Mouse (Mus musculus): ENCODE measurements around the gene Pdik1l. TPM values are rescaled to one million over a fixed set of nuclear protein-coding genes. Genes with fewer than 3 reads are reported as not detected.

Gene Pdik1l
- 10 to 100 TPM; 18.2 to 19.0 TPM for total RNA-seq (2021)
- long read RNA-seq, experiment 1, full-length matches to known transcripts, result 5 of 6 reads
- long read RNA-seq, experiment 1, partial matches to known transcripts, result 0 of 6 reads
- long read RNA-seq, experiment 1, other reads (novel, unspliced or antisense), result 1 of 6 reads
- long read RNA-seq, experiment 2, full-length matches to known transcripts, result 1 of 1 reads
- long read RNA-seq, experiment 2, partial matches to known transcripts, result 0 of 1 reads
- long read RNA-seq, experiment 2, other reads (novel, unspliced or antisense), result 0 of 1 reads

GRCm38 (mm10) chr4:134287575-134288025 is at the start of gene Pdik1l:
Gene Pdik1l, minus strand, starts transcription at chr4:134287895.
- peak; percentile 80 for DNase-seq

GRCm38 (mm10) chr4:134330281-134330680 is 42.6 kb upstream of the Pdik1l start:
- no peak for DNase-seq

GRCm38 (mm10) chr4:134328832-134329231 is 41.1 kb upstream of the Pdik1l start:
- DNase-seq, result no peak

GRCm38 (mm10) chr4:134328151-134328550 is 40.5 kb upstream of the Pdik1l start:
- DNase-seq, result no peak

GRCm38 (mm10) chr4:134326859-134327530 is 39.3 kb upstream of the Pdik1l start:
- no peak for DNase-seq

GRCm38 (mm10) chr4:134324655-134325054 is 37.0 kb upstream of the Pdik1l start:
- no peak for DNase-seq

DNA sequence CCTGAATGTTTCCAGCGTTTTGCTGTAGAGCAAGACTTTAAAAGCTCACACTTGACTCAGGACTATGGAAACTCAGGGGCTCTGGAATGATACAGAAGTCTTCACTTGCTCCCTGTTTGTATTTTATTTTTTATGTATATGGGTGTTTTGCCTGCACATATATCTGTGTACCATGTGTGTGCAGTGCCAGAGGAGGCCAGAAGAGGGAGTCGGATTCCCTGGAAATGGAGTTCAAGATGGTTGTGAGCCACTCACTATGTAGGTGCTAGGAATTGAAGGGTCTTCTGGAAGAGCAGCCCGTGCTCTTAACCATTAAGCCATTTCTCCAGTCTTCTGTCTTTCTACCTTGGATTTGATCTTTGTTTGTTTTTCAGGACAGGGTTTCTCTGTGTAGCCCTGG is 33.8 kb upstream of the Pdik1l start:
- DNase-seq, result no peak

GRCm38 (mm10) chr4:134319674-134320073 is 32.0 kb upstream of the Pdik1l start:
- no peak for DNase-seq

DNA sequence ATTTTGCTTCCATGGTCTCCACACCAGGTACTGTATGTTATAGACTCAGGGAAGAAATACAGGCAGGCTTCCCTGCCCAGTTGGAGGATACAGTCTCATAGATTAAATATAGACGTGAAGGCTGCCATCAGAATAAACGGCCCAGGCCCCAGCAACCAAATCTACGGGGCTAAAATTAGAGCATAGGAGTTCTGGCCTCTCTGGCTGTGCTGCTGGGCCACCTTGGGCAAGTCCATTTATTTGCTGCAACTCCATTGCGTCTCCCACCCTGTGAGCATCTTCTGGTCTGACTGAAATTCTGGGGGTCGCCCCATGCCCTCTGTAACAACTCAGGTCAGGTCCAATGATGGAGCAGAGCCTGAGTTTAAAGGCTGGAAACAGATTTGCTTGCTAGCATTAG is 31.4 kb upstream of the Pdik1l start:
- no peak for DNase-seq

GRCm38 (mm10) chr4:134316390-134316789 is 28.7 kb upstream of the Pdik1l start:
- peak in 1 of 2 experiments; percentile 34 for DNase-seq

- DNase-seq, result no peak
Observed at GRCm38 (mm10) chr4:134315470-134315869, 27.8 kb upstream of the Pdik1l start.

GRCm38 (mm10) chr4:134314876-134315275 is 27.2 kb upstream of the Pdik1l start, which contains the start of gene Trim63:
Gene Trim63, plus strand, starts transcription at chr4:134315120.
- DNase-seq, result no peak

DNA sequence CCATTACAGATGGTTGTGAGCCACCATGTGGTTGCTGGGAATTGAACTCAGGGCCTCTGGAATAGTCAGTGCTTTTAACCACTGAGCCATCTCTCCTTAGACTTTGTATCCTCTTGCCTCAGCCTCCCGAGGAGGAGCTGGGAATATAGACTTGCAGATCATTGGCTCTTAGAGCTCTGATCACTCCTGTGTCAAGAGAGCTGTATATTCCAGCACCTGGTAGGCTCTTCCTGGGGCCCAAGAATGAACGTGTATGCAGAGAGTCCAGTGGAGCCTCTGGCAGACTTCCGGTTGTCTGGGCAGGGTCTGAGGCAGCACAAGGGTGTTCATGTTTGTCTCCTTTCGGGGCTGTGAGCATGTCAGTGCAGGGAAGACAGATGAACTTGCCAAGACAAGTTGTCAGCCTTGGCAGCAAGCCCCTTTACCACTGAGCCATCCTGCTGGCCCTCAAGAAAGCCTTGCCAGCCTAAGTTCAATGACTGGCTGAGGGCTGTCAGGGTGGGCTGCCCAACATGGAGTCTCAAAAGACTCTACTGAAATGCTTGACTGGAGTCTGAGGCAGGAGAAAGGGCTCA is 26.5 kb upstream of the Pdik1l start:
- DNase-seq, result no peak

DNA sequence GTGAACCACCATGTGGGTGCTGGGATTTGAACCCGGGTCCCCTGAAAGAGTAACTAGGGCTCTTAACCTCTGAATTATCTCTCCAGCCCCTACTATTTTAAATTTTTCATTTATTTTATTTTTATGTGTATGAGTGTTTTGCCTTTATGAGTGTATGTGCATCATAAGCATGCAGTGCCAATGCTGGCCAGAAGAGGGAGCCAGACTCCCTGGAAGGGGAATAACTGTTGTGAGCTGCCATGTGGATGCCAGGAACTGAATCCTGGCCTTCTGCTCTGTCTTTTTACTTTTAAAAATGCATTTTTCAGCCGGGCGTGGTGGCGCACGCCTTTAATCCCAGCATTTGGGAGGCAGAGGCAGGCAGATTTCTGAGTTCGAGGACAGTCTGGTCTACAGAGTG is 25.2 kb upstream of the Pdik1l start:
- no peak for DNase-seq

- DNase-seq, result no peak
Observed at GRCm38 (mm10) chr4:134312341-134312740, 24.6 kb upstream of the Pdik1l start.

DNA sequence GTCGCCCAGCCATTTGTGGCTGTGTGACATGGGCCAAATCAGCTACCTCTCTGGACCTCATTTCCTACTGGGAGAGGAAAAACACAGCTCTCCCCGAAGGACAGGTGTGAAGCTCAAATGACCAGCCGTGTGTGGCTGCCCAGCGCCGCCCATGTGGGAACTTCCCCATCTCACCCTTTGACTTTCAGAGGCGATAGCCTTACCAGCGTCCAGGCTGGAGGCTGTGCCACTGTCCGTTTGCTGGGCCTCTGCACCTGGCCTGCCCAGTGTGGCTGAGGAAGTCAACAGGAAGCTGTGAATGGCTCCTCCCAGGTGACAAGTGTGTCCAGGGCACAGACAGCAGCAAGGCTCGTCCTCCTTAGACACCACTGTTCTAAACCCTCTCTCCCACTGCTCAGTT is 24.1 kb upstream of the Pdik1l start:
- DNase-seq, result no peak

DNA sequence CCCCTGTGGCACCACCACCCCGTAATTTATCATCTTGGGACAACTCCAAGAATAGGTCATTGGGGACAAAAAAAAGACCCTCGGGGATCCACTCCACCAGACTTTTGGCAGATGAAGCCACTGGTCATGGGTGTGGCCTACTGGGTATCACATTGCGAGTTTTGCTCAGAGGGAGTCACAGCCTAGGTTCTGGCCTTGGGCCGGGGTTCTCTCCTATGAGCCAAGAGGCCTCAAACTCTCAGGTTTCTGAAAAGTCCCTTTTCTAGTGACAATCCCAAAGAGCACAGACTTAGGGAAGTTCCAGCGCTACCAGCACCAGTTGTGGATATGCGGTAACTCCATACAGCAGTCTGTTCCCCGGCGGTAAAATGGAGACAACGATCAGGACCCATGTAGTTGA is 23.0 kb upstream of the Pdik1l start:
- no peak for DNase-seq

- no peak for DNase-seq
Observed at GRCm38 (mm10) chr4:134310106-134310505, 22.4 kb upstream of the Pdik1l start.

GRCm38 (mm10) chr4:134307367-134308072 is 19.8 kb upstream of the Pdik1l start:
- DNase-seq, result peak; percentile 71 to 82

DNA sequence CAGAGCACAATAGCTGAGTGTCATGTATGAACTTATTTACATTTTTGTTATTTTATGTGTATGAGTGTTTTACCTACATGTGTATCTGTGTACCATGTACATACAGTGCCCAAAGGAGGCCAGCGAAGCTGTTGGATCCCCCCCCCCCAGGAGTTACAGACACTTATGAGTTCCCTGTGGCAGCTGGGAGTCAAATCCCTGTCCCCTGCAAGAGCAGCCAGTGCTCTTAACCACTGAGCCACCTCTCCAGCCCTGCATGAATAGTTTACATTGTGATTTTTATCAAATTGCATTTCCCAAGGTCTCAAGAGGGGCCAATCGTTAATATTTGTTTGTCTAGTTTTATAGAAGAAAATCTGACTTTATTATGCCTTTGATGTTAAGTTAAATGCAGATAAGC is 19.3 kb upstream of the Pdik1l start:
- DNase-seq, result no peak

GRCm38 (mm10) chr4:134302084-134302483 is 14.4 kb upstream of the Pdik1l start:
- no peak for DNase-seq

DNA sequence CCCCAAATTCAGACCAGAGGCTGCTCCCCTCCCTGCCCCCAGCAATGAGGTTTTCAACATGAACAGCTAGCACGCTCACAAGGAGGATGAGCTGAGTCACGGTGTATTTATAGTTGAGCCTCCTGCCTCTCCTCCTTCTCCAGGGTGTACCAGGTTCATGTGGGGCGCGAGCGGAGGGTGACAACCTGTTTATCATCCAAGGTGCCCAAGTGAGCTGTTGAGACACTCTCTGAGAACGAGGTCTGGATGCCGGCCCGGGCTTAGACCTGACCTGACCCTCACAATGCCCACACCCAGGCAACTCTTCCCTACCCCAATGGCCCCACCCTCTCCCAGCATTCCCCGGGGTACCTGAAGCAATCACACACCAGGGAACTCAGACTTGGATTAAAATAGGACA is 12.6 kb upstream of the Pdik1l start:
- peak in 1 of 2 experiments; percentile 38 for DNase-seq

- no peak for DNase-seq
Observed at GRCm38 (mm10) chr4:134299498-134299810, 11.8 kb upstream of the Pdik1l start.

All from adrenal gland, postnatal 36 days (tissue).